Mouse (Mus musculus) lung, postnatal 0 days (tissue): ENCODE measurements around the gene Srd5a1.
"Not testable (repeated sequence)": the region's sequence is repeated elsewhere in the genome, so short reads cannot be mapped to it uniquely, and the experiment has no call there.

Source experiments
- CTCF ChIP-seq: IDR thresholded peaks from 2 replicates; pipeline ENCODE4 v1.5.1; 2016; ENCODE audit warnings: antibody characterized with exemption, mild to moderate bottlenecking
- EP300 ChIP-seq: IDR thresholded peaks from 2 replicates; pipeline ENCODE4 v1.6.1; 2016; ENCODE audit warnings: antibody characterized with exemption, mild to moderate bottlenecking, control low read depth

DNA sequence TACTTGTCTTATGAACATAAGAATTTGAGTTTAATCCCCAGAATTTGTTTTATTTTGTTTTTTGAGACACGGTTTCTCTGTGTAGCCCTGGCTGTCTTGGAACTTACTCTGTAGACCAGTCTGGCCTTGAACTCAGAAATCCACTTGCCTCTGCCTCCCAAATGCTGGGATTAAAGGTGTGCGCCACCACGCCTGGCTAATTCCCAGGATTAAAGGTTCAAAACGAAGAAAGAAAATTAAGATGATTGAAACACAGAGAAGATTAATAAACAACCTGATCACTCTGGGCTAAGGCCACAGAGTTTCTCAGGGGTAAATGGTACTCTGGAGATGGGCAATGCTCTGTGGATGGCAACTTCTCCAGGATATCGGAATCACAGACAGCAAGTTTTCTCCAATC is 10.4 kb downstream of the Srd5a1 start:
- not testable (repeated sequence) for TF ChIP-seq CTCF, EP300
